Mouse (Mus musculus): ENCODE results near the gene Add1.
A peak's percentile ranks its signal among the peaks of the same experiment; 100 is the strongest.
"Not testable (repeated sequence)": the region's sequence is repeated elsewhere in the genome, so short reads cannot be mapped to it uniquely, and the experiment has no call there.

The Add1 gene

GRCm38 (mm10) chr5:34551821-34552220, 21.6 kb upstream of the Add1 start:
- DNase-seq (ENCODE audit: low spot score), result no peak

GRCm38 (mm10) chr5:34563854-34564253, 9.6 kb upstream of the Add1 start:
- no peak for DNase-seq (ENCODE audit: low spot score)

DNA sequence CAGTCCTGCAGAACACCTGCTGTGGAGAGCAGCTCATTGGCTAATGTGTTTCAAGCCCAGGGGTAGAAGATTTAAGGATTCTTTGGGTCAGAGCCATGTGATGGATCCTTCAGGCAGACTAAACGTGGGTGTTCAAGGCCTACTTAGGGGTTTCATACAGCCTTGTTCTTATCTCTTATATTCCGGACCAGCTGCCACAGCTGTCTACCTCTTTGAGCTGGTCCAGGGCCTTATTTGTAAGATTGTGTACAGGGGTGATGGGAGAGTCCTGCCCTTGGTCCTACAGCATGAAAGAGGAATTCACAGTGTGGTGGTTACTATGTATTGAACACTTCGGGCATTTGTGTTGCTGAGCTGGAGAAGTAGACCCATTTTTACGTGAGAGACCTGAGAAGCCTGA, 9.2 kb upstream of the Add1 start:
- DNase-seq (ENCODE audit: low spot score), result no peak

- peak; percentile 85 for DNase-seq (ENCODE audit: low spot score)
Observed at GRCm38 (mm10) chr5:34565545-34566283, 7.8 kb upstream of the Add1 start.

DNA sequence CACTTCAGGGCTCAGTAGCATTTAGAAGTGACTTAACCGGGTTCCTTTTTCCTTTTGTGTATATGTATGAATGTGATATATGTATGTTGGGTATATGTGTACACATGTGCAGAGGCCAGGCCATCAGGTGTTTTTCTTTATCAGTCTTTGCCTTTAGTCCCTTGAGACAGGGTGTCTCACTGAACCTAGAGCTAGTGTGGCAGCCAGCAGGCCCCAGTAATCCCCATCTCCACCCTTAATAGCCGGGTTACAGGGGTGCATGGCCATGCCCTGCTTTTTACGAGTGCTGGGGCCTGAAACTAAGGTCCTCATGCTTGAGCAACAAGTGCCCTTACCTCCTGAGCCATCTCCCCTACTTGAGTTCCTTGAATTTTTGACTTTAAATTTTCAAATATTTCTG, 1.9 kb upstream of the Add1 start:
- DNase-seq (ENCODE audit: low spot score), result no peak

GRCm38 (mm10) chr5:34572568-34572967, 896 bp upstream of the Add1 start:
- DNase-seq (ENCODE audit: low spot score), result not testable (repeated sequence)

GRCm38 (mm10) chr5:34574721-34575120, 1.3 kb downstream of the Add1 start:
- no peak for DNase-seq (ENCODE audit: low spot score)

DNA sequence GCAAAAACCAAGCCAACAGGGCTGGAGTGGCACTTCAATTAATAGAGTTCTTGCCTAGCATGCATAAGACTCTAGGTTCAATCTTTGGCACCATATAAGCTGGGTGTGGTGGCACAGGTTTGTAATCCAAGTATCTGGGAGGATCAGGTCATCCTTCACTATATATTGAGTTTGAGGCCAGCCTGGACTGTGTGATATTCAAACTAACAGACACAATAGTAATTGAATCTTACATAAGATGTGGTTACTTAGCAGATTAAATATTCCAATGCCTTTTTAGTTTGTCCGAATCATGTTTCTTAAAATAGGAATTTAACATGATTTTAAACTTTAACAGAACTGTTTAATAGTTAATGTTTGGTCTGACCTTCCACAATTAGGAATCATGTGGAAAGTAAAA, 2.8 kb downstream of the Add1 start:
- no peak for DNase-seq (ENCODE audit: low spot score)

DNA sequence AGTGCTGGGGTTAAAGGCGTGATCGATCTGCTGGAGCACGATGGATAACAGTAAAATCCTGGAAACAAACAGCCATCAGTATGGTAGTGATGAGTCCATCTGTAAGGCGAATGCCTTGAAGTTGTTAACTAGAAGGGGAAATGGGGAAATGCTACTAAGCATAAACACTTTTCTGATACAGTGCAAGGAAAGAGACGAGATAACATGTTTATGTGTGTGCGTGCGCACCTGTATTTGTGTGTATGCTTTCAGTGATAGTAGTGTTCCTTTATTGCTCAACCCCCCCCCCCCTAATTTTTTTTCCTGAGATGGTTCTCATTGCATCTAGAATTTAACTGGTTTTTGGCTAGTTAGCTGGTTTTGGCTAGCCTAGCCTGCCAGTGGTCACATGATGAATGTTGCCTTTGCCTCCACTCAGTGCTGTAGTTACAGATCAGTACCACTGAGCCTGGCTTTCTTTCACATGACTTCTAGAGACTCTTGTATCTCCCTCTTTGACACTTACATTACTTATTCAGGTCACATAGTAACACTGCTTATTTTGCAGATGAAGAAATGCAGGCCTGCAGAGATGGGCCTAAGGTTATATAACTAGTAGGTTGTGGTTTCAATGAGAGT, 4.7 kb downstream of the Add1 start:
- no peak for DNase-seq (ENCODE audit: low spot score)

DNA sequence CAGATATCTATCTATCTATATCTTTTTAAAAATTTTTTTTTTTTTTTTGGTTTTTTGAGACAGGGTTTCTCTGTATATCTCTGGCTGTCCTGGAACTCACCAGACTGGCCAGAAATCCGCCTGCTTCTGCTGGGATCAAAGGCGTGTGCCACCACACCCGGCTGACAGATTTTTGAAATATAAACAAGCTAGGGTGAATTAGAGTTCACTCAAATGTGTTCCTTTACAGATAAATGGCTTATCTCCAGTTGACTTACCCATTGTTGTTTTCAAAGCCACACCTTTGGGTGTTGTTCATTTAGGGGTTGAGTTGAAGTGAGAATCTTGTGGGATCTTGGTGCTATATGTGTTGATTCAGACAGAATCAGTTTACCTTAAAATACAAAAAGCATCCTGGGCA, 5.9 kb downstream of the Add1 start:
- DNase-seq (ENCODE audit: low spot score), result no peak

GRCm38 (mm10) chr5:34581671-34582313, 8.3 kb downstream of the Add1 start:
- not testable (repeated sequence) for DNase-seq (ENCODE audit: low spot score)

- DNase-seq (ENCODE audit: low spot score), result no peak
Observed at GRCm38 (mm10) chr5:34582314-34582675, 8.8 kb downstream of the Add1 start.

DNA sequence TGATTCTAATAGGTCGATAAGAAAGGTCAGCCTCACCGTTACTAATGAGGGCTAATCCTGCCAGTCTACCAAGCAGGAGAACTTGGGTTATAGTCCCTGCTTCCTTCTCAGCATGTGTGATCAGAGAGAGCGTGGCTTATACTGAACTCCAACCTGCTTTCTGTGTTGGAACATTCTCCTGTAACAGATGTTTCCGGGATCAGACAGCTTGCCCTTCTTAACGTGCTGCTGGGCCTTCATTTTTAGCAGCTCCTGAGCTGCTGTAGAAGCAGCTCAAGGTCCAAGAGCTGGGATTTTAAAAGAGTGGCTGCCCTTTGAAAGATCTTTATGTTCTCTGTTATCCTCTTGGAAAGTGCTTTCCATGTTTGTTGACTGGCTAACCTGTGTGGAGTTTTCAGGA, 11.8 kb downstream of the Add1 start:
- no peak for DNase-seq (ENCODE audit: low spot score)

DNA sequence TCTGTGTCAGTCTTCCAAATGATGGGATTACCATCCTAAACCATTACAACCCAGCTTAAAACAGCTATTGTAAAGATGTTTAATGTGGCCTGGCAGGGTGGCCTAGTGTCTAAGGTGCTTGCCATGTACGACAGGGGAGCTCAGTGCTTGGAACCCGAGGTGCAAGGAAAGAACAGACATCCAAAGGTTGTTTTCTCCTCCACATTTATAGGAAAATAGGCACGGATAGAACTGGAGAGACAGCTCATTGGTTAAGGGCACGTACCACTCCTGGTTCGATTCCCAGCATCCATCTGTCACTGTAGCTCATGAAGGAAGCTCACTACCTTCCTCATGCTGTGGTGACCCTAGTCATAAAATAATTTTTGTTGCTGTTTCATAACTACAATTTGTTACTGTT, 14.4 kb downstream of the Add1 start:
- DNase-seq (ENCODE audit: low spot score), result no peak

- DNase-seq (ENCODE audit: low spot score), result no peak
Observed at GRCm38 (mm10) chr5:34590059-34590458, 16.6 kb downstream of the Add1 start.

- no peak for DNase-seq (ENCODE audit: low spot score)
Observed at GRCm38 (mm10) chr5:34590702-34591101, 17.2 kb downstream of the Add1 start.

GRCm38 (mm10) chr5:34591388-34592004, 18.0 kb downstream of the Add1 start:
- DNase-seq (ENCODE audit: low spot score), result no peak

DNA sequence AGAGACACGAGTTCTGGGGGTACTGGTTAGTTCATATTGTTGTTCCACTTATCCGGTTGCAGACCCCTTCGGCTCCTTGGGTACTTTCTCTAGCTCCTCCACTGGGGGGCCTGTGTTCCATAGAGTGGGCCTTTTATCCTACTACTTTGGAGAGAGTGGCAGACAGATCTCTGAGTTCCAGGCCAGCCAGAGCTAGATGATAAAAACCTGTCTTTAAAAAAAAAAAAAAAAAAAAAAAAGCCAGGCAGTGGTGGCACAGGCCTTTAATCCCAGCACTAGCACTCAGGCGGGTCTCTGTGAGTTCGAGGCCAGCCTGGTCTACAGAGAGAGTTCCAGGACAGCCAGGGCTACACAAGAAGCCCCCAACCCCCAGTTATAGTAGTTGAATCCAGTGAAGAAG, 18.8 kb downstream of the Add1 start:
- not testable (repeated sequence) for DNase-seq (ENCODE audit: low spot score)

DNA sequence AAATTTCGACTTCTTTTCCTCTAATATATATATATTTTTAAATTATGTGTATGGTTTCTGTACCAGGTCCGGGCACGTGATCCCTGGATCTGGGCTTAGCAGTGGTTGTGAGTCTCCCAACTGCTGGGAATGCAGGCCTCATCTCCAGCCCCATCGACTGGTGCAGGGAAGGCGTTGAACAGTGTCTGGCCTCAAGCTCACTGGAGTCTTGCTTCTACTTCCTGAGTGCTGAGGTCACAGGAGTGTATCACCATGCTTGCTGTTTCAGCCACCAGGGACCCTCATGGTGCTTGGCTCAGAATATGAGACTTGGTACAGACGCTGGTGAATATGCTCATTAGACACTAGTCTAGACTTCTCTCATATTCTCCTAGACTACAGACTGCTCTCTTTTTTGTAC, 19.2 kb downstream of the Add1 start:
- DNase-seq (ENCODE audit: low spot score), result no peak

GRCm38 (mm10) chr5:34593202-34593727, 19.8 kb downstream of the Add1 start:
- no peak for DNase-seq (ENCODE audit: low spot score)

- DNase-seq (ENCODE audit: low spot score), result no peak
Observed at GRCm38 (mm10) chr5:34604576-34604975, 31.1 kb downstream of the Add1 start.

- DNase-seq (ENCODE audit: low spot score), result no peak
Observed at GRCm38 (mm10) chr5:34607100-34607880, 33.8 kb downstream of the Add1 start.

Data from layer of hippocampus, adult 11-12 months (tissue).